Mouse (Mus musculus) kidney, postnatal 4 days (tissue): Measurements from ENCODE around the gene Ppia.
A peak's percentile ranks its signal among the peaks of the same experiment; 100 is the strongest.
"Not testable (repeated sequence)": the region's sequence is repeated elsewhere in the genome, so short reads cannot be mapped to it uniquely, and the experiment has no call there.

Experiments
- DNase-seq, 2 experiments: peaks; one replicate each; pipeline ENCODE4 v3.0.0; 2021; ENCODE audit warnings: mixed read lengths in 2 of 2

Gene Ppia

GRCm38 (mm10) chr11:6404699-6405566 lies 10.3 kb upstream of the Ppia start:
- peak in 1 of 2 experiments; percentile 40 for DNase-seq

- DNase-seq = peak; percentile 66 to 74
These were observed 9.6 kb upstream of the Ppia start for GRCm38 (mm10) chr11:6405591-6406081.

- DNase-seq = peak; percentile 74 to 82
These were observed 8.7 kb upstream of the Ppia start for GRCm38 (mm10) chr11:6406251-6407161.

- no peak for DNase-seq
These were observed 8.1 kb upstream of the Ppia start for GRCm38 (mm10) chr11:6407162-6407621.

- peak in 1 of 2 experiments; percentile 31 for DNase-seq
These were observed 5.1 kb upstream of the Ppia start for GRCm38 (mm10) chr11:6410050-6410602.

GRCm38 (mm10) chr11:6410755-6411154 lies 4.5 kb upstream of the Ppia start:
- not testable (repeated sequence) for DNase-seq

- DNase-seq = peak; percentile 92
These were observed 3.6 kb upstream of the Ppia start for GRCm38 (mm10) chr11:6411684-6412083.

- no peak for DNase-seq
These were observed 2.0 kb upstream of the Ppia start for GRCm38 (mm10) chr11:6413264-6413663.

- DNase-seq = peak; percentile 99
These were observed 535 bp downstream of the Ppia start for GRCm38 (mm10) chr11:6415551-6416404.

GRCm38 (mm10) chr11:6416405-6417034 lies 1.3 kb downstream of the Ppia start:
- peak; percentile 85 to 92 for DNase-seq

GRCm38 (mm10) chr11:6417069-6417468 lies 1.8 kb downstream of the Ppia start:
- DNase-seq = no peak

GRCm38 (mm10) chr11:6417490-6417889 lies 2.2 kb downstream of the Ppia start:
- no peak for DNase-seq

GRCm38 (mm10) chr11:6418751-6419150 lies 3.5 kb downstream of the Ppia start:
- DNase-seq = no peak

- DNase-seq = not testable (repeated sequence)
These were observed 3.9 kb downstream of the Ppia start for GRCm38 (mm10) chr11:6419156-6419555.

GRCm38 (mm10) chr11:6420283-6420703 lies 5.0 kb downstream of the Ppia start:
- DNase-seq = no peak

GRCm38 (mm10) chr11:6420722-6421350 lies 5.6 kb downstream of the Ppia start:
- no peak for DNase-seq

- DNase-seq = no peak
These were observed 14.9 kb downstream of the Ppia start for GRCm38 (mm10) chr11:6430186-6430585.

GRCm38 (mm10) chr11:6436442-6436841 lies 21.2 kb downstream of the Ppia start:
- peak; percentile 67 to 75 for DNase-seq

GRCm38 (mm10) chr11:6437667-6438066 lies 22.4 kb downstream of the Ppia start:
- DNase-seq = no peak

GRCm38 (mm10) chr11:6440171-6440570 lies 24.9 kb downstream of the Ppia start:
- no peak for DNase-seq

GRCm38 (mm10) chr11:6442566-6442965 lies 27.3 kb downstream of the Ppia start:
- DNase-seq = no peak
